Mouse (Mus musculus): ENCODE results near the gene Gm7534.

DNA sequence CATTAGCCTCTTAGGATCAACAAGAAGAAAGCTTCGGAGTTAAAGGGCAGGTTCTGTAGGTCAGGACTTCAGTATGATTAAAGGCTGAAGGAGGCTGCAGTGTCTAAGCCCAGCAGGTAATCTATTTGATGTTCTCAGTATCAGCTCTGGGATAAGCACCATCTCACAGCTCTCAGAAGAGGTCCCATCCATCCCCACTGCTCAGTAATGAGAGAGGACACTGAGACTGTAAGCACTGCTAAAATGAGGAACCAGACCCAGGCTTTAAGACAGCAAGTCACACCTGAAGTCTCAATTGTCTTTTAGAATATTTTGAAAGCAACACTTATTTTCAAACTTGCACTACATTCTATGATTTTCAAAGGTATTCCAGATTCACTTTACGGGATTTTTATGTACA lies 45.2 kb downstream of the Gm7534 start:
- TF ChIP-seq CTCF (IDR thresholded peaks at IDR 0.05; ENCODE audit: extremely low read depth, insufficient read depth, low read length) (no peak), POLR2A (IDR thresholded peaks at IDR 0.05; ENCODE audit: extremely low read depth, insufficient read depth, low read length) (no peak)

Data from cortical plate, adult 2 months (tissue).